Mouse (Mus musculus): ENCODE data around the gene A3galt2. TPM values are rescaled to one million over a fixed set of nuclear protein-coding genes. Genes with fewer than 3 reads are reported as not detected.
A peak's percentile ranks its signal among the peaks of the same experiment; 100 is the strongest.

A3galt2 gene
- polyA plus RNA-seq, 1 experiment from 2014 or later = 0.10 TPM

- H3K9ac ChIP-seq (ENCODE audit: low read length) = no peak overlapping the region
- H3K4me2 ChIP-seq (ENCODE audit: low read depth, low read length) = no peak overlapping the region
- H3K9me3 ChIP-seq (replicated peaks; ENCODE audit: control insufficient read depth, low read length) = no peaks in the 10 kb centered on the region
- 15% methylated on average over 9 of the region's 9 CpGs for WGBS
- peak; percentile 50; the same call in 1 of the 2 replicates for ATAC-seq (ENCODE audit: insufficient read depth, low FRiP score)
- no peaks in the 10 kb centered on the region for H3K36me3 ChIP-seq (ENCODE audit: control insufficient read depth, insufficient read depth, low read length)
- no peak overlapping the region for H3K4me3 ChIP-seq (replicated peaks; ENCODE audit: low read length)
- peaks cover 35% of the 10 kb centered on the region for H3K4me1 ChIP-seq (ENCODE audit: control insufficient read depth, insufficient read depth, low read length)
- no peak overlapping the region for H3K27ac ChIP-seq (ENCODE audit: low read length)
- no peaks in the 10 kb centered on the region for H3K27me3 ChIP-seq (ENCODE audit: control insufficient read depth, insufficient read depth, low read length)
Measured at GRCm38 (mm10) chr4:128795596-128795995, 40.4 kb downstream of the A3galt2 start.

DNA sequence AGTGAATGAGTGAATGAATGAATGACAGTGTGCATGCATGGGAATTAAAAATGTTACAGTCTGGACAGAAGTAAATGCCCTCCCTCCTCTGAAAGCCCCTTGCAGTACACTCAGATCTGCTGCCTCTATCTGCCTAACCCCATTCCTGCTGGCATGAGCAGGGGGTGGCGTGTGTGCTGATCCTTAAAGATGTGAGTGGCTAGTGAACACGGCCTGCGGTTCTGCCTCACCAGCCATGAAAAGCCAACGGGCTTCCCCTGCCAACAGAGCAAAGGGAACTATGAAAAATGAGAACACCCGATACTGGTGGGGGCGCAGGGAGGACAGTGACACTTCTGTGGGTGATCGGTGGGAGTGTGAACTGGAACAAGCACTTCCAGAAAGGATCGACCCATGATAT, 41.6 kb downstream of the A3galt2 start:
- WGBS = 74% methylated on average over 8 of the region's 8 CpGs
- no peak overlapping the region for H3K4me3 ChIP-seq (replicated peaks; ENCODE audit: low read length)

GRCm38 (mm10) chr4:128801675-128802465, 46.7 kb downstream of the A3galt2 start:
- peaks cover 44% of the 10 kb centered on the region for H3K4me1 ChIP-seq (ENCODE audit: control insufficient read depth, insufficient read depth, low read length)
- WGBS = 46% methylated on average over 9 of the region's 9 CpGs
- H3K27me3 ChIP-seq (ENCODE audit: control insufficient read depth, insufficient read depth, low read length) = no peaks in the 10 kb centered on the region

More for the DNA sequence above, 41.6 kb downstream of the A3galt2 start:
- H3K9ac ChIP-seq (ENCODE audit: low read length) = no peak overlapping the region
- H3K27ac ChIP-seq (ENCODE audit: low read length) = no peak overlapping the region
- H3K27me3 ChIP-seq (ENCODE audit: control insufficient read depth, insufficient read depth, low read length) = no peaks in the 10 kb centered on the region
- peaks cover 35% of the 10 kb centered on the region for H3K4me1 ChIP-seq (ENCODE audit: control insufficient read depth, insufficient read depth, low read length)
- ATAC-seq (ENCODE audit: insufficient read depth, low FRiP score) = no peak
- H3K36me3 ChIP-seq (ENCODE audit: control insufficient read depth, insufficient read depth, low read length) = no peaks in the 10 kb centered on the region
- no peaks in the 10 kb centered on the region for H3K9me3 ChIP-seq (replicated peaks; ENCODE audit: control insufficient read depth, low read length)
- no peak overlapping the region for H3K4me2 ChIP-seq (ENCODE audit: low read depth, low read length)

DNA sequence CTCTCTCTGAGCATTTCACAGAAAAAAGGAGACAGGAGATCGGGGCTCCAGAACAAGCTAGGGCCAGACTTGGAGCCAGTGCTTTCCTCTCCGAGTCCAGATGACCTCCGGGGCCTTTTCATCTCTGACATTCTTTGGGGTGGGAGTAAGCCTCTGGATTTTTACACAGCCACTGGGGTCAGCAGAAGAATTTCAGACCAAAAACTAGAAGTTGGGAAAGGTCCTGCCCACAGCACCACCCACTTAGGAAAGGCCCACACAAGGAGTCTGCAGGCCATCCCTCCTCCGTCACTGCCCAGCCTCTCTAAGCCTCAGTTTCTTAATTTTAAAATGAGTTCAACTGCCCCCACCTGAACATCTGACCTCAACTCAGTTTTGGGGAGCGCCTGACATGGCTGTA, 48.4 kb downstream of the A3galt2 start:
- H3K36me3 ChIP-seq (ENCODE audit: control insufficient read depth, insufficient read depth, low read length) = no peaks in the 10 kb centered on the region
- 43% methylated on average over 5 of the region's 5 CpGs for WGBS
- H3K9me3 ChIP-seq (replicated peaks; ENCODE audit: control insufficient read depth, low read length) = no peaks in the 10 kb centered on the region
- peak overlapping the region; percentile 83 for H3K4me2 ChIP-seq (ENCODE audit: low read depth, low read length)
- H3K4me1 ChIP-seq (ENCODE audit: control insufficient read depth, insufficient read depth, low read length) = peaks cover 35% of the 10 kb centered on the region
- H3K9ac ChIP-seq (ENCODE audit: low read length) = peak overlapping the region; percentile 100
- no peak for ATAC-seq (ENCODE audit: insufficient read depth, low FRiP score)
- peak overlapping the region; percentile 43; the same call in 1 of the 2 replicates for H3K27ac ChIP-seq (ENCODE audit: low read length)
- no peak overlapping the region for H3K4me3 ChIP-seq (replicated peaks; ENCODE audit: low read length)
- H3K27me3 ChIP-seq (ENCODE audit: control insufficient read depth, insufficient read depth, low read length) = no peaks in the 10 kb centered on the region

More at GRCm38 (mm10) chr4:128801675-128802465, 46.7 kb downstream of the A3galt2 start:
- Histone ChIP-seq H3K9me3 (replicated peaks; ENCODE audit: control insufficient read depth, low read length) (no peaks in the 10 kb centered on the region), H3K4me2 (ENCODE audit: low read depth, low read length) (no peak overlapping the region), H3K4me3 (replicated peaks; ENCODE audit: low read length) (no peak overlapping the region), H3K36me3 (ENCODE audit: control insufficient read depth, insufficient read depth, low read length) (no peaks in the 10 kb centered on the region), H3K27ac (ENCODE audit: low read length) (no peak overlapping the region), H3K9ac (ENCODE audit: low read length) (peak overlapping the region; percentile 16; the same call in 1 of the 2 replicates)
- no peak for ATAC-seq (ENCODE audit: insufficient read depth, low FRiP score)

- Histone ChIP-seq H3K4me3 (replicated peaks; ENCODE audit: low read length) (peak overlapping the region; percentile 87), H3K27ac (ENCODE audit: low read length) (peak overlapping the region; percentile 98), H3K9me3 (replicated peaks; ENCODE audit: control insufficient read depth, low read length) (no peaks in the 10 kb centered on the region), H3K27me3 (ENCODE audit: control insufficient read depth, insufficient read depth, low read length) (no peaks in the 10 kb centered on the region), H3K36me3 (ENCODE audit: control insufficient read depth, insufficient read depth, low read length) (no peaks in the 10 kb centered on the region), H3K9ac (ENCODE audit: low read length) (peak overlapping the region; percentile 100), H3K4me1 (ENCODE audit: control insufficient read depth, insufficient read depth, low read length) (peaks cover 29% of the 10 kb centered on the region), H3K4me2 (ENCODE audit: low read depth, low read length) (peak overlapping the region; percentile 83)
- WGBS = 3% methylated on average over 6 of the region's 6 CpGs
- ATAC-seq (ENCODE audit: insufficient read depth, low FRiP score) = no peak
Measured at GRCm38 (mm10) chr4:128804426-128805149, 49.4 kb downstream of the A3galt2 start.

GRCm38 (mm10) chr4:128805150-128806042, 50.2 kb downstream of the A3galt2 start:
- H3K4me3 ChIP-seq (replicated peaks; ENCODE audit: low read length) = peak overlapping the region; percentile 87
- H3K36me3 ChIP-seq (ENCODE audit: control insufficient read depth, insufficient read depth, low read length) = no peaks in the 10 kb centered on the region
- H3K9me3 ChIP-seq (replicated peaks; ENCODE audit: control insufficient read depth, low read length) = no peaks in the 10 kb centered on the region
- peak overlapping the region; percentile 83 for H3K4me2 ChIP-seq (ENCODE audit: low read depth, low read length)
- H3K9ac ChIP-seq (ENCODE audit: low read length) = peak overlapping the region; percentile 100
- ATAC-seq (ENCODE audit: insufficient read depth, low FRiP score) = 0 out of 2 replicates have a peak, but pooled peaks have one; percentile 6
- WGBS = under 1% methylated on average over 69 of the region's 74 CpGs
- peaks cover 29% of the 10 kb centered on the region for H3K4me1 ChIP-seq (ENCODE audit: control insufficient read depth, insufficient read depth, low read length)
- H3K27ac ChIP-seq (ENCODE audit: low read length) = peak overlapping the region; percentile 98
- H3K27me3 ChIP-seq (ENCODE audit: control insufficient read depth, insufficient read depth, low read length) = no peaks in the 10 kb centered on the region

DNA sequence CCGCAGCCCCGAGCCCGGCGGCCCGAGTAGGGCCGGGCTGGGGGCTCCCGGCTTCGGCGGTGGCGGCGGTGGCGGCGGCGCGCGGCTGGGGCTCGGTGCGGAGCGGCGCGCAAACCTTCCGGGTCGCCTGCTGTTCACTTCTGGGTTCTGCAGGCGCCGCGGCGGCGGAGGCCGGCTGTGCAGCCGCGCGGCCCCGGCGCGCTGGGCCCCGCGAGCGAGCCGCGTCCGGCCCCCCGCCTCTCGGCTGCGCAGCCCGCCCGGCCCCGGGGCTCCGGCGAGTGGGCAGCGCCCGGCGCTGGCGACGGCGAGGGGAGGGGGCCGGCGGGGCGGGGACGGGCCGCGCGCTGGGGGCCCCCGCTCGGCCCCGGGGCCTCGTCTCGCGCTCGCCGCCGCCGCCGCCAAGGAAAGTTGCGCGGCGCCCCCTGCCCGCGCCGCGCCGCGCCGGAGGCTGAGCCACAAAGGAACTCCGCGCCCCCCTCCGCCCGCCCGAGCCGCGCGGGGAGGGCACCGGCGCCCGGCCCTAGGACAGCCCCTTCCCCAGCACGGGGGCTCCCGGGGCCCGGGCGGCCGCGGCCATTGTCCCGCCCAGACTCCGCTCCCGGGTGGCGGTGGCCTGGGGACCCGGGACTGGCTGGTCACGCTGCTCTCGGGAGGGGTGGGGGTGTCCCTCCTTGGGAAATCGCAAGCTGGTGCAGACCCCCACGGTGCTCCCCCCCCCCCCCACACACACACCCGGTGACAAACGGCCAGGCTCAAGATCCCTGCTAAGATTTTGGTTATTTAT, 51.1 kb downstream of the A3galt2 start, which contains the start of gene Zfp362:
Gene Zfp362 (minus strand): TSS at position 3 of the 784 bp plus-strand sequence.
- H3K4me3 ChIP-seq (replicated peaks; ENCODE audit: low read length) = peak within 1 kb of the TSS; percentile 87
- H3K9ac ChIP-seq (ENCODE audit: low read length) = peak within 1 kb of the TSS; percentile 100
- WGBS = under 1% methylated on average over 80 of the region's 111 CpGs
- H3K36me3 ChIP-seq (ENCODE audit: control insufficient read depth, insufficient read depth, low read length) = no peaks in the 10 kb centered on the region
- ATAC-seq (ENCODE audit: insufficient read depth, low FRiP score) = peak; percentile 59
- H3K9me3 ChIP-seq (replicated peaks; ENCODE audit: control insufficient read depth, low read length) = no peaks in the 10 kb centered on the region
- H3K4me2 ChIP-seq (ENCODE audit: low read depth, low read length) = peak within 1 kb of the TSS; percentile 83
- H3K27me3 ChIP-seq (ENCODE audit: control insufficient read depth, insufficient read depth, low read length) = no peaks in the 10 kb centered on the region
- H3K27ac ChIP-seq (ENCODE audit: low read length) = peak within 1 kb of the TSS; percentile 98
- H3K4me1 ChIP-seq (ENCODE audit: control insufficient read depth, insufficient read depth, low read length) = peaks cover 33% of the 10 kb centered on the region

DNA sequence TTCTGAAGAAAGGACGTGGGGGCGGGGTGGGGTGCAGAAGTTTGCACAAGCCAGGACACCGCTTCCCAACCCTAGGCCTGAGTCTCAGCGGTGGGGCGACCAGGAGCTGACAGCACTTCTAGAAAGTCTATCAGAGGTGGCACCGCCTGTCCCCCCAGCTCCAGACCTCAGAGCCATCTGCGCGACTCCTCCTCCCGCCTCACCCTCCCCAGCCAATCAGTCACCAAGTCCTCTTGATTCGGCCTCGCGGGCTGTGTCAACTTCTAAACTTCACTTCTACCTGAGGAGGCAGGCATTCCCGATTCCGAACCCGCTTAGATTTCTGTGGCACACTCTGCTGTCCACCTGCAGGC, 51.6 kb downstream of the A3galt2 start:
- H3K4me3 ChIP-seq (replicated peaks; ENCODE audit: low read length) = peak overlapping the region; percentile 87
- no peaks in the 10 kb centered on the region for H3K9me3 ChIP-seq (replicated peaks; ENCODE audit: control insufficient read depth, low read length)
- H3K9ac ChIP-seq (ENCODE audit: low read length) = peak overlapping the region; percentile 100
- peaks cover 33% of the 10 kb centered on the region for H3K4me1 ChIP-seq (ENCODE audit: control insufficient read depth, insufficient read depth, low read length)
- H3K4me2 ChIP-seq (ENCODE audit: low read depth, low read length) = peak overlapping the region; percentile 83
- no peaks in the 10 kb centered on the region for H3K36me3 ChIP-seq (ENCODE audit: control insufficient read depth, insufficient read depth, low read length)
- H3K27me3 ChIP-seq (ENCODE audit: control insufficient read depth, insufficient read depth, low read length) = no peaks in the 10 kb centered on the region
- under 1% methylated on average over 15 of the region's 15 CpGs for WGBS
- peak overlapping the region; percentile 98 for H3K27ac ChIP-seq (ENCODE audit: low read length)
- ATAC-seq (ENCODE audit: insufficient read depth, low FRiP score) = peak; percentile 50; the same call in 1 of the 2 replicates
